Comparison of ENCODE assay signal across 19 mouse cellular contexts in the genomic region with DNA sequence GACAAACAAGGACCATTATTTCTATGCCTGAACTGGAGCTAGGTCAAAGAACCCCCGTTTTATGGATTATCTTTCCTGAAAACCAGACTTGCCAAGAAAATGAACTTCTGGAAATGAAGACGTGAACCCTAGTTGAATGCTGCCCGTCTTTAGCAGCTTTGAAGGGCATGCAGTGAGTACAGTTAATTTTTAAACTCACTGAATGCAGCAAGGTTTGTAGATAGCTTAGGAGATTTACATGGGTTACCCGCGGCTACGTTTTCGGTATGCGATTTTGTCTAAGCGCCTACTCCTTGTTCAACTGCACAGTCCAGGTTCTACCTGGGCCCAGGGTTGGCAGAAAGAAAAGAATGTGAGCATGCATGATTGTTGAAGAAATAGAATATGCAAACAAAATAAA.
A peak's percentile ranks its signal among the peaks of the same experiment; 100 is the strongest.
DNase-seq lines count a peak whose midpoint lies in the region; ATAC-seq lines count a peak whose summit lies in the region.
"Had no signal": no experiment of that assay in that cellular context is flagged by ENCODE, and none has a peak within 500 bp of the region (broad histone marks: within the 10 kb centered on the region; RNA-seq: fewer than 3 reads in every experiment).

No protein-coding gene starts in this region.

- ATAC-seq in liver, embryonic 15.5 days (ENCODE audit: insufficient read depth), result no peak
- no peak for ATAC-seq in liver, embryonic 12.5 days
- ATAC-seq in intestine, embryonic 16.5 days, result peak; percentile 67
- 0 out of 2 replicates have a peak, but pooled peaks have one; percentile 39 for ATAC-seq in kidney, embryonic 16.5 days (ENCODE audit: low FRiP score, low TSS enrichment)
- ATAC-seq in stomach, embryonic 15.5 days (ENCODE audit: insufficient read depth, low FRiP score, low read depth), result no peak
- ATAC-seq: midbrain, embryonic 16.5 days had no signal

- no peaks in the 10 kb centered on the region for H3K27me3 ChIP-seq in liver, embryonic 15.5 days
- no peaks in the 10 kb centered on the region for H3K27me3 ChIP-seq in liver, embryonic 12.5 days (replicated peaks)
- H3K27me3 ChIP-seq in intestine, embryonic 16.5 days (replicated peaks; ENCODE audit: control insufficient read depth, insufficient read depth, low read length), result no peaks in the 10 kb centered on the region
- no peaks in the 10 kb centered on the region for H3K27me3 ChIP-seq in kidney, embryonic 16.5 days (ENCODE audit: insufficient read depth, low read length)
- no peaks in the 10 kb centered on the region for H3K27me3 ChIP-seq in stomach, embryonic 15.5 days (replicated peaks)

- H3K36me3 ChIP-seq in liver, embryonic 15.5 days (replicated peaks), result no peaks in the 10 kb centered on the region
- H3K36me3 ChIP-seq in liver, embryonic 12.5 days, result no peaks in the 10 kb centered on the region
- H3K36me3 ChIP-seq in intestine, embryonic 16.5 days (ENCODE audit: control insufficient read depth, insufficient read depth, low read length), result no peaks in the 10 kb centered on the region
- no peaks in the 10 kb centered on the region for H3K36me3 ChIP-seq in kidney, embryonic 16.5 days (ENCODE audit: insufficient read depth, low read length)
- no peaks in the 10 kb centered on the region for H3K36me3 ChIP-seq in stomach, embryonic 15.5 days
- H3K36me3 ChIP-seq: forebrain, embryonic 10.5 days; G1E; limb, embryonic 15.5 days had no signal

- no peaks in the 10 kb centered on the region for H3K9me3 ChIP-seq in liver, embryonic 15.5 days (replicated peaks)
- H3K9me3 ChIP-seq in liver, embryonic 12.5 days (replicated peaks), result no peaks in the 10 kb centered on the region
- peaks cover 3% of the 10 kb centered on the region; the same call in 1 of the 2 replicates for H3K9me3 ChIP-seq in intestine, embryonic 16.5 days (ENCODE audit: control insufficient read depth, low read length)
- H3K9me3 ChIP-seq in kidney, embryonic 16.5 days (ENCODE audit: low read length), result no peaks in the 10 kb centered on the region
- no peaks in the 10 kb centered on the region for H3K9me3 ChIP-seq in stomach, embryonic 15.5 days
- H3K9me3 ChIP-seq: G1E; limb, embryonic 15.5 days had no signal

- no peak for DNase-seq in thymus, postnatal 36 days
- no peak for DNase-seq in T-cell, adult 2 months (ENCODE audit: low spot score)
- no peak for DNase-seq in cerebellum, adult 9-10 months
- DNase-seq: adrenal gland, postnatal 36 days; cerebellum, adult 18-20 months; gastrocnemius, adult 2 months; heart, postnatal 10 days; lung, postnatal 36 days; thymus, postnatal 25 days had no signal

- no peaks in the 10 kb centered on the region for H3K4me1 ChIP-seq in liver, embryonic 15.5 days (replicated peaks)
- H3K4me1 ChIP-seq in liver, embryonic 12.5 days, result no peaks in the 10 kb centered on the region
- H3K4me1 ChIP-seq in intestine, embryonic 16.5 days (ENCODE audit: control insufficient read depth, insufficient read depth, low read length), result 0 out of 2 replicates have a peak, but pooled peaks cover 3% of the 10 kb centered on the region
- peaks cover 21% of the 10 kb centered on the region for H3K4me1 ChIP-seq in kidney, embryonic 16.5 days (ENCODE audit: insufficient read depth, low read length)
- H3K4me1 ChIP-seq in stomach, embryonic 15.5 days, result no peaks in the 10 kb centered on the region
- H3K4me1 ChIP-seq: forebrain, embryonic 10.5 days had no signal

- 69% methylated on average over 9 of the region's 9 CpGs for WGBS in liver, embryonic 15.5 days (ENCODE audit: insufficient replicate concordance)
- 78% methylated on average over 9 of the region's 9 CpGs for WGBS in liver, embryonic 12.5 days (ENCODE audit: insufficient replicate concordance)
- 62% methylated on average over 9 of the region's 9 CpGs for WGBS in intestine, embryonic 16.5 days
- 61% methylated on average over 9 of the region's 9 CpGs for WGBS in kidney, embryonic 16.5 days
- 66% methylated on average over 9 of the region's 9 CpGs for WGBS in stomach, embryonic 15.5 days

- H3K4me3 ChIP-seq in liver, embryonic 15.5 days (replicated peaks), result no peak overlapping the region
- no peak overlapping the region for H3K4me3 ChIP-seq in liver, embryonic 12.5 days
- H3K4me3 ChIP-seq in intestine, embryonic 16.5 days (ENCODE audit: low read length), result peak overlapping the region; percentile 4; the same call in 1 of the 2 replicates
- no peak overlapping the region for H3K4me3 ChIP-seq in kidney, embryonic 16.5 days (ENCODE audit: low read length)
- H3K4me3 ChIP-seq in stomach, embryonic 15.5 days (replicated peaks), result no peak overlapping the region
- H3K4me3 ChIP-seq: forebrain, embryonic 10.5 days; gastrocnemius, adult 2 months; limb, embryonic 15.5 days had no signal

- H3K4me2 ChIP-seq in liver, embryonic 15.5 days, result peak overlapping the region; percentile 25; the same call in 1 of the 2 replicates
- H3K4me2 ChIP-seq in liver, embryonic 12.5 days, result no peak overlapping the region
- peak overlapping the region; percentile 34 for H3K4me2 ChIP-seq in intestine, embryonic 16.5 days (ENCODE audit: low read depth, low read length)
- H3K4me2 ChIP-seq in kidney, embryonic 16.5 days (replicated peaks; ENCODE audit: low read depth, low read length), result 0 out of 2 replicates have a peak overlapping the region, but pooled peaks have one; percentile 26
- peak overlapping the region; percentile 10; the same call in 1 of the 2 replicates for H3K4me2 ChIP-seq in stomach, embryonic 15.5 days
- H3K4me2 ChIP-seq: heart, embryonic 11.5 days; limb, embryonic 15.5 days had no signal

- H3K9ac ChIP-seq in liver, embryonic 15.5 days, result no peak overlapping the region
- H3K9ac ChIP-seq in liver, embryonic 12.5 days, result no peak overlapping the region
- no peak overlapping the region for H3K9ac ChIP-seq in intestine, embryonic 16.5 days (ENCODE audit: low read depth, low read length)
- no peak overlapping the region for H3K9ac ChIP-seq in kidney, embryonic 16.5 days (replicated peaks; ENCODE audit: low read length)
- H3K9ac ChIP-seq in stomach, embryonic 15.5 days, result no peak overlapping the region
- H3K9ac ChIP-seq: limb, embryonic 15.5 days had no signal

- no peak overlapping the region for H3K27ac ChIP-seq in liver, embryonic 15.5 days (replicated peaks)
- H3K27ac ChIP-seq in liver, embryonic 12.5 days, result no peak overlapping the region
- peak overlapping the region; percentile 15; the same call in 1 of the 2 replicates for H3K27ac ChIP-seq in intestine, embryonic 16.5 days (ENCODE audit: low read length)
- H3K27ac ChIP-seq in kidney, embryonic 16.5 days (ENCODE audit: low read length), result peak overlapping the region; percentile 76
- H3K27ac ChIP-seq in stomach, embryonic 15.5 days, result peak overlapping the region; percentile 26; the same call in 1 of the 2 replicates
- H3K27ac ChIP-seq: forebrain, embryonic 10.5 days; gastrocnemius, adult 2 months; limb, embryonic 15.5 days had no signal

Comparison
In these comparisons a context has a peak if more than half of its experiments do, and no peak if none do; other contexts are left out.
1. ATAC-seq: peak in intestine, embryonic 16.5 days (single experiment) and kidney, embryonic 16.5 days (single experiment); none in liver, embryonic 15.5 days (single experiment), liver, embryonic 12.5 days (single experiment) and stomach, embryonic 15.5 days (single experiment).
2. H3K27ac ChIP-seq: peak in intestine, embryonic 16.5 days (single experiment), kidney, embryonic 16.5 days (single experiment) and stomach, embryonic 15.5 days (single experiment); none in liver, embryonic 15.5 days (single experiment) and liver, embryonic 12.5 days (single experiment).